Mouse (Mus musculus): Measurements from ENCODE around the gene Slc11a2. TPM values are rescaled to one million over a fixed set of nuclear protein-coding genes. Genes with fewer than 3 reads are reported as not detected.
A peak's percentile ranks its signal among the peaks of the same experiment; 100 is the strongest.

The Slc11a2 gene
- total and polyA plus RNA-seq, 3 experiments, result 8.9 to 18.6 (median 13.0) TPM

GRCm38 (mm10) chr15:100423916-100424315, 956 bp downstream of the Slc11a2 start (continued):
- TF ChIP-seq ETS1 (conservative IDR thresholded peaks at IDR 0.05; ENCODE audit: low read depth, low read length), result no peak
- no peak for TF ChIP-seq ZKSCAN1 (IDR thresholded peaks at IDR 0.05; ENCODE audit: borderline replicate concordance, low read depth, low read length)
- no peak for TF ChIP-seq E2F4 (IDR thresholded peaks at IDR 0.05; ENCODE audit: insufficient replicate concordance, low read depth, low read length)
- TF ChIP-seq JUN (IDR thresholded peaks at IDR 0.05; ENCODE audit: insufficient read depth, low read depth, low read length), result no peak
- TF ChIP-seq KAT2A (IDR thresholded peaks at IDR 0.05; ENCODE audit: insufficient replicate concordance, low read length), result no peak

DNA sequence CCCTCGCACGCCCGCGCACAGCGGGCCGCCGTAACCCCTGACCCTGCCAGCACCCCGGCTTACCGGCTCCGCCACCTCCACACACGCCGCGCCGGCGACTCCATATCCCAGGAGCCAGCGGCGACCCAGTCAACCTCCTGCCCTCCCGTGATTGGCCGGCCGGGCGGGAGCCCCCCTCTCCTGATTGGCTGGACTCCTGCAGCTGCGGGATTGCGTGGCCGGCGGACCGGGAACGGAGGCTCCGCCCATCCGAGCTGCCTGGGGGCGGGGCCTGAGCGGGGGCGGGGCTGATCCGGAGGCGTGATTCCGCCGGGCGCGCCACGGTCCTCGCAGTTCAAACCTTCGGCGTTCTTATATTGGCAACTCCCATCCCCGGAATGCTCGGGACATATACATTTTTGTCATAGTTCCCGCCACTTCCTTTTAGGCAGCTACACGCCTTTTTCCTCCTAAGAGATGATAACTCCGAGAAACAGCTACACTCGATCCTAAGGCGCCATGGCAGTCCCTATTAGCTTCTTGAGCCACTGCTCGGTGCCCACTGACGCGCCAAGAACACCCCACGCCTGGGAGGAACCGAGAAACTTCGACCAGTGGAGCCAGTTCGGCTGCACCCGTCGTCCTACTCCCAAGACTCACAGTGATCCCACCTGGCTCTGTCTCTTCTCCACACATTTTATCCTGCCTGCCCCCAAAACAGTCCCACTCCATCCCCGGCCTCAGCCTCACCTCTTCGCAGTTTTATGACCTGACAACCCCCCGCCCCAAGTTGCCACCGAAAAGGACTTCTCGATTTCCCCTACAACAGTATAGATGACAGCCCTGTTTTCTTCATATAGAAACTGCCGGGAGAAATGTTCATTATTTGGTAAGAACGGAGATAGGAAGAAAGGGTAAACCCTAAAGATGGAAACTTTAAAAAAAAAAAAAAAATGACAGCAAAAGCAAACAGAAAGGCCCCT, 1.7 kb downstream of the Slc11a2 start:
- Histone ChIP-seq H3K9me3 (replicated peaks; ENCODE audit: low read length) (no peaks in the 10 kb centered on the region), H3K4me1 (ENCODE audit: control insufficient read depth in 1 of 2, insufficient read depth in 2 of 2) (peaks cover 3 to 33% of the 10 kb centered on the region in 2 experiments; a peak in 3 of 4 replicates), H3K4me3 (replicated peaks in 1 of 3; ENCODE audit: low read depth in 2 of 3, low read length in 2 of 3, poor library complexity in 1 of 3) (peak overlapping the region; percentile 75 to 81 (median 78)), H3K79me2 (replicated peaks; ENCODE audit: control insufficient read depth, extremely low read depth, insufficient read depth, poor library complexity, severe bottlenecking) (no peaks in the 10 kb centered on the region), H3K36me3 (replicated peaks in 1 of 2; ENCODE audit: control insufficient read depth in 1 of 2, insufficient read depth in 1 of 2, low read length in 1 of 2) (peaks cover 0 to 2% of the 10 kb centered on the region in 2 experiments), H3K9ac (ENCODE audit: insufficient read depth, low read depth) (peak overlapping the region; percentile 78), H3K4me2 (ENCODE audit: insufficient read depth, low read depth, poor library complexity, severe bottlenecking) (peak overlapping the region; percentile 98), H3K27ac (ENCODE audit: insufficient read depth, low read depth) (no peak overlapping the region), H3K27me3 (replicated peaks) (peaks cover 46% of the 10 kb centered on the region)
- peak; percentile 93 for DNase-seq (ENCODE audit: extremely low read depth)
- dilution Hi-C loops (cut with MboI; ENCODE audit: extremely low pct_ligation_motif_present, extremely low pct_unique_long_range_greater_than_20kb, low sequenced_read_pairs), result no loop called here
- in situ Hi-C loops (cut with MboI; ENCODE audit: low pct_ligation_motif_present, low pct_unique_long_range_greater_than_20kb, low sequenced_read_pairs), result no loop called here
- TF ChIP-seq TCF12 (IDR thresholded peaks at IDR 0.05; ENCODE audit: low read depth, low read length) (peak; percentile 54; the same call in 1 of the 2 replicates), MAZ (IDR thresholded peaks at IDR 0.05; ENCODE audit: low read depth, low read length) (no peak), USF2 (conservative IDR thresholded peaks at IDR 0.05; ENCODE audit: low read depth, low read length) (no peak), NELFE (IDR thresholded peaks at IDR 0.05; ENCODE audit: low read depth, low read length) (peak; percentile 77), RAD21 (IDR thresholded peaks at IDR 0.05; ENCODE audit: low read depth, low read length) (no peak), GABPA (IDR thresholded peaks at IDR 0.05; ENCODE audit: insufficient replicate concordance, low read depth, low read length) (no peak), IRF4 (IDR thresholded peaks at IDR 0.05; ENCODE audit: low read depth, low read length) (no peak), TBP (conservative IDR thresholded peaks at IDR 0.05; ENCODE audit: low read depth, low read length) (no peak), MXI1 (IDR thresholded peaks at IDR 0.05; ENCODE audit: low read depth, low read length) (peak; percentile 80), JUND (conservative IDR thresholded peaks at IDR 0.05; ENCODE audit: low read depth, low read length) (no peak), ZKSCAN1 (IDR thresholded peaks at IDR 0.05; ENCODE audit: borderline replicate concordance, low read depth, low read length) (no peak), ZC3H11A (IDR thresholded peaks at IDR 0.05; ENCODE audit: low read depth, low read length) (no peak), KAT2A (IDR thresholded peaks at IDR 0.05; ENCODE audit: insufficient replicate concordance, low read length) (no peak), BHLHE40 (IDR thresholded peaks at IDR 0.05; ENCODE audit: low read depth, low read length) (no peak), EP300 (IDR thresholded peaks at IDR 0.05; ENCODE audit: low read length) (no peak), CHD1 (IDR thresholded peaks at IDR 0.05; ENCODE audit: low read depth, low read length) (no peak), ZNF384 (IDR thresholded peaks at IDR 0.05; ENCODE audit: low read depth, low read length) (no peak; the same call in 1 of the 2 replicates), JUN (IDR thresholded peaks at IDR 0.05; ENCODE audit: insufficient read depth, low read depth, low read length) (no peak), UBTF (IDR thresholded peaks at IDR 0.05; ENCODE audit: low read depth, low read length) (no peak), NRF1 (IDR thresholded peaks at IDR 0.05; ENCODE audit: low read depth, low read length) (peak; percentile 13; the same call in 1 of the 2 replicates), ZMIZ1 (IDR thresholded peaks at IDR 0.05; ENCODE audit: low read depth, low read length) (no peak; the same call in 1 of the 2 replicates), MYC (IDR thresholded peaks at IDR 0.05; ENCODE audit: low read depth, low read length) (no peak), RCOR1 (conservative IDR thresholded peaks at IDR 0.05; ENCODE audit: low read depth, low read length) (no peak), USF1 (IDR thresholded peaks at IDR 0.05; ENCODE audit: low read depth, low read length) (no peak), CTCF (conservative IDR thresholded peaks at IDR 0.05 in 1 of 2, IDR thresholded peaks at IDR 0.05 in 1 of 2; ENCODE audit: low read depth in 2 of 2, low read length in 2 of 2) (no peak), CHD2 (IDR thresholded peaks at IDR 0.05; ENCODE audit: low read length) (peak; percentile 54; the same call in 1 of the 2 replicates), ELF1 (IDR thresholded peaks at IDR 0.05; ENCODE audit: low read depth, low read length) (no peak), PAX5 (IDR thresholded peaks at IDR 0.05; ENCODE audit: low read length) (no peak), ETS1 (conservative IDR thresholded peaks at IDR 0.05; ENCODE audit: low read depth, low read length) (no peak), POLR2A (IDR thresholded peaks at IDR 0.05; ENCODE audit: low read depth, low read length) (peak; percentile 91), MEF2A (IDR thresholded peaks at IDR 0.05; ENCODE audit: borderline replicate concordance, low read depth, low read length) (no peak), POLR2AphosphoS2 (IDR thresholded peaks at IDR 0.05; ENCODE audit: low read depth, low read length) (no peak), E2F4 (IDR thresholded peaks at IDR 0.05; ENCODE audit: insufficient replicate concordance, low read depth, low read length) (no peak), SIN3A (IDR thresholded peaks at IDR 0.05; ENCODE audit: low read length) (peak; percentile 49; the same call in 1 of the 2 replicates)

All from CH12.LX (cell line).